Mouse (Mus musculus) kidney, adult 2 months (tissue): ENCODE results near the gene Hnrnpa0. TPM values are rescaled to one million over a fixed set of nuclear protein-coding genes. Genes with fewer than 3 reads are reported as not detected.

Source experiments
- DNase-seq: peaks from one replicate; pipeline ENCODE4 v3.0.0; 2021
- H3K27ac ChIP-seq: fragments of 200-500 bp; 2 replicates; pipeline ENCODE4 v1.5.1; 2012; ENCODE audit warnings: low read depth, low read length, control low read depth, inconsistent platforms; ENCODE audit not compliant: insufficient read depth
- H3K27me3 ChIP-seq: fragments of 200-500 bp; replicated peaks from 2 replicates; pipeline ENCODE4 v1.6.1; 2012; ENCODE audit warnings: mild to moderate bottlenecking, moderate library complexity, low read length, inconsistent platforms; ENCODE audit not compliant: control insufficient read depth, insufficient read depth
- H3K36me3 ChIP-seq: fragments of 200-500 bp; 2 replicates; pipeline ENCODE4 v1.6.1; 2012; ENCODE audit warnings: mild to moderate bottlenecking, moderate library complexity, low read length, inconsistent platforms; ENCODE audit not compliant: control insufficient read depth, insufficient read depth
- H3K4me1 ChIP-seq: fragments of 200-500 bp; 2 replicates; pipeline ENCODE4 v1.6.1; 2011; ENCODE audit warnings: low read length; ENCODE audit not compliant: control insufficient read depth, insufficient read depth
- H3K4me3 ChIP-seq: fragments of 200-500 bp; 2 replicates; pipeline ENCODE4 v1.5.1; 2011; ENCODE audit warnings: mild to moderate bottlenecking, low read depth, low read length, control low read depth; ENCODE audit not compliant: insufficient read depth
- CTCF ChIP-seq: fragments of 200-500 bp; conservative IDR thresholded peaks from 2 replicates; pipeline ENCODE4 v1.5.1; 2011; ENCODE audit warnings: low read depth, mild to moderate bottlenecking, control low read depth, low read length, moderate library complexity, mixed read lengths; ENCODE audit not compliant: insufficient read depth, insufficient read length
- POLR2A ChIP-seq: fragments of 200-500 bp; IDR thresholded peaks from one replicate; pipeline ENCODE4 v1.6.1; 2011; ENCODE audit warnings: low read depth, low read length, control low read depth
- WGBS: fragments of 180-500 bp; shearing (Covaris S2); methylation state at CpG from one replicate; pipeline ENCODE4 v1.1.7; 2018; 5-methylcytosine and 5-hydroxymethylcytosine counted together
- polyA plus RNA-seq: library from polyadenylated mRNA; depleted of rRNA; stranded (reverse); fragments of >200 nt; gene quantifications from 2 replicates; pipeline ENCODE4 v1.2.3, GENCODE M21; 2012

Hnrnpa0 gene
- polyA plus RNA-seq, 1 experiment: 38.3 TPM

DNA sequence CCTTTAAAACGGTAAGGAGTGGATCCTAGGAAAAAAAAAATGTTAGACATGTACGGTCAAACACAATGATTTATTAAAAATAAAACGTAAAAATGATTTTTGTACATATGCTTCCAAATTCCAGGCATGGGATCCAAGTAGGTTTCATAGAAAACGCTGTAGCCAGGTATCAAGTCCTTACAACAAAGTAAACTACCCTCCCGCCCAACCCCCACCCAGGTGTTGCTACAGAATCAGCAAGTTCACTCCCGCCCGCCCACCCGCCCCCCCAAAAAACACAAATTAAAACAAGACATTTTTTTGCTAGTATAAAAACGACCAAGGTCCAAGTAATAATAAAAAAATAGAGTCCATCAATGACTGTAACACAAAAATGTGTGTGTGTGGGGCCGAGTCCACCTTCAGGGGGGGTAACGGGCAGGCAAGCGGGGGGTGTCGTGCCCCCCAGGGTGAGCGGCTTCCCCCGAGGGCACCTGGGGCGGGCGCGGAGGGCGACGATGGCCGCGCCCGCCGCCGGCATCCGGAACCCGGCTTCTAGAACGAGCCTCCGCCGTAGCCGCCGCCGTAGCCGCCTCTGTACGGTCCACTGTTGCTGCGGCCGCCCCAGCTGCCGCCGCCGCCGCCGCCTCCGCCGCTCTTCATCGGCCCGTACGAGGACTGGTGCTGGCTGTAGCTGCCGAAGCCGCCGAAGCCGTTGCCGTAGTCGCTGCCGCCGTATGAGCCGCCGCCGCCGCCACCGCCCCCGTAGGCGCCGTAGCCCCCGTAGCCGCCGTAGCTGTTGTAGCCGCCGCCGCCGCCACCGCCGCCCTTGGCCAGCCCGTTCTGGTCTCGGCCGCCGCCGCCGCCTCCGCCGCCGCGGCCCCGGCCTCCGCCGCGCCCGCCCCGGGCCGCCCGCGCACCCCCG lies 1.2 kb downstream of the Hnrnpa0 start:
- peaks cover 3% of the 10 kb centered on the region for H3K36me3 ChIP-seq
- H3K4me3 ChIP-seq: peak overlapping the region; percentile 72
- no peaks in the 10 kb centered on the region for H3K27me3 ChIP-seq
- peaks cover 16% of the 10 kb centered on the region for H3K4me1 ChIP-seq
- WGBS: 2% methylated on average over 78 of the region's 92 CpGs
- TF ChIP-seq CTCF (no peak), POLR2A (no peak)
- no peak for DNase-seq
- H3K27ac ChIP-seq: peak overlapping the region; percentile 100

DNA sequence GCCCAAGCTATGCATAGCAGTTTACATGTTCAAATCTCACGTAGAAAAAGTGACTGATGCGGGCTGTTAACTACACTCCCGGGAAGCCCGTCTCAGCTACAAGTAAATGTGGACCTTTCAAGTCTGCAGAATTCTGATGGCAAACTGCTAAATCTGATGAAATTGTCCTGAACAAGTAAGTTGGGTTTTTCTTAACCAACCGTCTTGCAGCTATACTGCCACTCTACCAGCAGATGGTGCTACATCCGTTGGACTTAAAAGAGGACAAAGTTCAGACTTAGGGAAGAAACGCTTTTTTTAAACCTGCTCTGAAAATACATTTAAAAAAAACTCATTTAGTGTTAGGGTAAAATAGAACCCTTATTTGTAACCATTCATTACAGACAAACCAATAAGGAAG lies 2.2 kb downstream of the Hnrnpa0 start:
- Histone ChIP-seq H3K27ac (peak overlapping the region; percentile 78; the same call in 1 of the 2 replicates), H3K27me3 (no peaks in the 10 kb centered on the region), H3K4me1 (peaks cover 16% of the 10 kb centered on the region), H3K36me3 (peaks cover 3% of the 10 kb centered on the region), H3K4me3 (peak overlapping the region; percentile 34; the same call in 1 of the 2 replicates)
- DNase-seq: peak; percentile 79
- TF ChIP-seq CTCF: peak; percentile 42
- TF ChIP-seq POLR2A: no peak
- WGBS: 12% methylated on average over 7 of the region's 7 CpGs

DNA sequence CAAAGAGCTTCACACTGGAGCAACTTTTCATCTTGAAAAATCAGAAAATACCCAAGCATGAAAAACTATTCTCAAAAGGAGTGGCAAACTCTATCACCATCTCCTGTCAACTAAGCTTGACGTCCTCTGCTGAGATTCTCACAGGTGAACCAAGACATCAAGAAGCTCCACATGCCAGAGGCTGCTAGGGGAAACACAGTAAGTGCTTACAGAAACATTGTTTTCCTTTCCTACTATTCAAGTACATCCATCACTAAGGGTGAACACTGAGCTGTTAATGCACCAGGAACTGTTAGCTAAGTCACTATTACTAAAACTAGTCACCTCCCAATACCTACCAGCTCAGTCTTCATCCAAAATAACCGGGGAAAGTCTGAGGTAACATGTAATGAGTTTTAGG lies 3.4 kb downstream of the Hnrnpa0 start:
- H3K4me3 ChIP-seq: no peak overlapping the region
- 46% methylated on average over 2 of the region's 2 CpGs for WGBS
- no peak overlapping the region for H3K27ac ChIP-seq
- no peak for DNase-seq
- TF ChIP-seq POLR2A: no peak
- no peak for TF ChIP-seq CTCF
- H3K27me3 ChIP-seq: no peaks in the 10 kb centered on the region
- H3K4me1 ChIP-seq: peaks cover 18% of the 10 kb centered on the region
- peaks cover 3% of the 10 kb centered on the region for H3K36me3 ChIP-seq

- TF ChIP-seq POLR2A (no peak), CTCF (no peak)
- Histone ChIP-seq H3K27ac (peak overlapping the region; percentile 76), H3K4me1 (peaks cover 18% of the 10 kb centered on the region), H3K27me3 (no peaks in the 10 kb centered on the region), H3K36me3 (peaks cover 3% of the 10 kb centered on the region), H3K4me3 (no peak overlapping the region)
- 92% methylated on average over 3 of the region's 3 CpGs for WGBS
- no peak for DNase-seq
Observed at GRCm38 (mm10) chr13:58124278-58124677, 4.1 kb downstream of the Hnrnpa0 start.

- 24% methylated on average over 8 of the region's 8 CpGs for WGBS
- H3K4me1 ChIP-seq: peaks cover 18% of the 10 kb centered on the region
- peak overlapping the region; percentile 93 for H3K27ac ChIP-seq
- no peak overlapping the region for H3K4me3 ChIP-seq
- H3K36me3 ChIP-seq: peaks cover 3% of the 10 kb centered on the region
- H3K27me3 ChIP-seq: no peaks in the 10 kb centered on the region
- TF ChIP-seq POLR2A (no peak), CTCF (no peak)
- peak; percentile 91 for DNase-seq
Observed at GRCm38 (mm10) chr13:58123381-58123780, 5.0 kb downstream of the Hnrnpa0 start.

DNA sequence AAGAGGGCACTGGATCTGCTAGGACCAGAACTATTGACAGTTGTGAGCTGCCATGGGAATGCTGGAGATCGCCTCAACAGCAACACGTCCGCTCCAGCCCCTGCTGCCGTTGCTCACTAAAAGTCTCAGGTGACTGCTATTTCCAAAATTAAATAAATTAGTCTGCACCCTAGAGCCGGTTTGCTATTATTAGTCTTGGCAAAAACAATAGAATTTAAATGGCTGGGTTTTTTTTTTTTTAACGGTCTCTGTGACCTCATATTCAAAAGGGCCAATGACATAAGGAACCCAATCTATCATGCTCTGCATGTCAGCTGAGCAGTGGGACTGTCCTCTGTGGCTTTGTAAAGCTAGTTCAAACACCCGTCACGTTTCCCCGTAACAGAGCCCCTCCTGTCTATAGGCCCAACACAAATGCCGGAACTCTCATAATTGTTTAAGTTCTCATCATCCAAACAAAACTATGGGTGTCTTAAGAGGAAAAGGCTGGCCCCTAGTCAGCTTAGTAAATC lies 5.5 kb downstream of the Hnrnpa0 start:
- TF ChIP-seq CTCF: no peak
- TF ChIP-seq POLR2A: no peak
- Histone ChIP-seq H3K27me3 (no peaks in the 10 kb centered on the region), H3K27ac (peak overlapping the region; percentile 93), H3K36me3 (peaks cover 3% of the 10 kb centered on the region), H3K4me3 (peak overlapping the region; percentile 34), H3K4me1 (peaks cover 18% of the 10 kb centered on the region)
- peak; percentile 61 for DNase-seq
- whole genome bisulfite sequencing: 19% methylated on average over 10 of the region's 10 CpGs

- TF ChIP-seq CTCF (peak; percentile 66), POLR2A (no peak)
- H3K27me3 ChIP-seq: no peaks in the 10 kb centered on the region
- H3K4me3 ChIP-seq: no peak overlapping the region
- H3K4me1 ChIP-seq: peaks cover 2% of the 10 kb centered on the region; the same call in 1 of the 2 replicates
- WGBS: 57% methylated on average over 8 of the region's 8 CpGs
- no peaks in the 10 kb centered on the region for H3K36me3 ChIP-seq
- peak; percentile 67 for DNase-seq
- H3K27ac ChIP-seq: no peak overlapping the region
Observed at GRCm38 (mm10) chr13:58117318-58118017, 10.9 kb downstream of the Hnrnpa0 start.
